Mouse (Mus musculus) ES-Bruce4 (cell line): ENCODE measurements around the gene D430042O09Rik. TPM values are rescaled to one million over a fixed set of nuclear protein-coding genes. Genes with fewer than 3 reads are reported as not detected.

ENCODE experiments used
- H3K27ac ChIP-seq: 2 replicates; pipeline ENCODE4 v1.5.1; 2012; ENCODE audit warnings: low read length, inconsistent platforms; ENCODE audit not compliant: insufficient read depth
- H3K27me3 ChIP-seq: 2 replicates; pipeline ENCODE4 v1.6.1; 2012; ENCODE audit warnings: mild to moderate bottlenecking, low read length, inconsistent platforms; ENCODE audit not compliant: control insufficient read depth, poor library complexity, insufficient read depth, severe bottlenecking
- H3K36me3 ChIP-seq: 2 replicates; pipeline ENCODE4 v1.6.1; 2012; ENCODE audit warnings: inconsistent platforms, mild to moderate bottlenecking, low read length, moderate library complexity; ENCODE audit not compliant: control insufficient read depth, poor library complexity, insufficient read depth, severe bottlenecking
- H3K4me1 ChIP-seq: one replicate; pipeline ENCODE4 v1.8.1; 2011; ENCODE audit warnings: low read length; ENCODE audit not compliant: control insufficient read depth, insufficient read depth
- H3K4me3 ChIP-seq: 2 replicates; pipeline ENCODE4 v1.5.1; 2011; ENCODE audit warnings: low read depth, mild to moderate bottlenecking, low read length
- H3K9ac ChIP-seq: 2 replicates; pipeline ENCODE4 v1.6.1; 2012; ENCODE audit warnings: low read depth, mild to moderate bottlenecking, inconsistent platforms; ENCODE audit not compliant: poor library complexity, severe bottlenecking
- H3K9me3 ChIP-seq: replicated peaks from 2 replicates; pipeline ENCODE4 v1.6.1; 2012; ENCODE audit warnings: mild to moderate bottlenecking, low read length, inconsistent platforms; ENCODE audit not compliant: control insufficient read depth, poor library complexity, insufficient read depth, severe bottlenecking
- CTCF ChIP-seq: IDR thresholded peaks from one replicate; pipeline ENCODE4 v1.8.1; 2011; ENCODE audit warnings: low read depth, low read length
- EP300 ChIP-seq: IDR thresholded peaks from 2 replicates; pipeline ENCODE4 v1.6.1; 2011; ENCODE audit warnings: low read depth, low read length; ENCODE audit not compliant: insufficient read depth
- POLR2A ChIP-seq: IDR thresholded peaks from one replicate; pipeline ENCODE4 v1.8.1; 2011; ENCODE audit warnings: low read length; ENCODE audit not compliant: insufficient read depth
- polyA plus RNA-seq: library from polyadenylated mRNA; stranded (reverse); fragments of >200 nt; gene quantifications from 2 replicates; pipeline ENCODE4 v1.2.4, GENCODE M21; 2011; ENCODE audit warnings: low read depth; ENCODE audit not compliant: missing spikeins, insufficient read depth, insufficient read length

D430042O09Rik gene
- polyA plus RNA-seq, 1 experiment: 17.6 TPM

GRCm38 (mm10) chr7:125900386-125901161 lies 192.9 kb downstream of the D430042O09Rik start:
- H3K9me3 ChIP-seq: no peaks in the 10 kb centered on the region
- no peaks in the 10 kb centered on the region for H3K36me3 ChIP-seq
- H3K27ac ChIP-seq: no peak overlapping the region
- no peaks in the 10 kb centered on the region for H3K4me1 ChIP-seq
- no peak overlapping the region for H3K4me3 ChIP-seq
- no peak overlapping the region for H3K9ac ChIP-seq
- H3K27me3 ChIP-seq: no peaks in the 10 kb centered on the region
- TF ChIP-seq POLR2A (no peak), EP300 (no peak), CTCF (no peak)

DNA sequence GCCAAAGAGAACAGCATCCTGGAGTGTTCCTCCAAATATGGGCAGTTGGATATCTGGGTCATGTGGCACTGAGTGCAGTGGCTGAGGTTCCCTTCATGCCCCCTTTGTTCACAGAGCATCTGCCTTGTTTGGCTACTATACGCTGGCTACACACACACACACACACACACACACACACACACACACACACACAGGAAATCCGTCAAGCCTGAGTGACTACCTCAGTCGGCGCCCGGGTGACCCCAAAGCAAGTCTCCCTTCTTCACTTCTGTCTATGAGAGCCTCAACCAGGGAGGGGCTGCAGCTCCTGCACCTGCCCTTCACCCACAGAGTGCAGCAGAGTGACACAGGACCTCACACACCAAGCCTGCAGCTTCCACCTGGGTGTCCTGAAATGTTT lies 213.1 kb downstream of the D430042O09Rik start:
- no peak overlapping the region for H3K27ac ChIP-seq

DNA sequence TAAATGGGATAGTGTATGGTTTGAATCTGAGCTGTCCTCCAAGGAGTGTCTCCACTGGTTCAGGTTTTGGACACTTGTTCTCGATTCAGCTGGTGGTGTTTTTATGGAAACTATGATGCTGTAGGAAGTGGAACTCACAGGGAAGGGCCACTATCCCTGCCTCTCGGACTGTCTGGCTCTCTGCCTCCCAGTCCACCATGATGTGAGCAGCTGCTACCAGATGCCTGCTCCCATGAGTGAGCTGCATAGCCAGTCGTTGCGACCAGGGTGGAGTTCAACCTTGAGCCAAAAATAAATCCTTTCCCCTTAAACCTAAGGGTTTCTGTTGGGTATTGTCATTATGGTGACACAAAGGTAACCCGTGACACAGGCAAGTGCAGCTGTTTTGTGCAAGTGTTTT lies 216.4 kb downstream of the D430042O09Rik start:
- H3K27me3 ChIP-seq: no peaks in the 10 kb centered on the region
- H3K9me3 ChIP-seq: no peaks in the 10 kb centered on the region
- no peak overlapping the region for H3K9ac ChIP-seq
- H3K4me3 ChIP-seq: no peak overlapping the region
- H3K36me3 ChIP-seq: no peaks in the 10 kb centered on the region
- no peaks in the 10 kb centered on the region for H3K4me1 ChIP-seq
- TF ChIP-seq POLR2A: no peak
- H3K27ac ChIP-seq: no peak overlapping the region

More for the DNA sequence above, 213.1 kb downstream of the D430042O09Rik start:
- Histone ChIP-seq H3K9me3 (no peaks in the 10 kb centered on the region), H3K9ac (no peak overlapping the region), H3K4me3 (no peak overlapping the region), H3K36me3 (no peaks in the 10 kb centered on the region), H3K4me1 (no peaks in the 10 kb centered on the region), H3K27me3 (no peaks in the 10 kb centered on the region)
- TF ChIP-seq CTCF (no peak), POLR2A (no peak), EP300 (no peak)

Other genes starting within 250 kb of the D430042O09Rik start
- gene Nsmce1, start 216.3 kb upstream of the D430042O09Rik start, polyA plus RNA-seq: 33.7 and 39.8 TPM in 2 replicates
- gene Il4ra, start 155.8 kb upstream of the D430042O09Rik start, polyA plus RNA-seq: 1.4 and 1.7 TPM in 2 replicates
- gene Il21r, start 104.5 kb upstream of the D430042O09Rik start, polyA plus RNA-seq: not detected in 2 replicates
- 92.7 and 105 TPM in 2 replicates for gene Gtf3c1, start 108 bp upstream of the D430042O09Rik start, polyA plus RNA-seq